Mouse (Mus musculus) brain, adult 2 months (tissue): Measurements from ENCODE around the gene Arhgap28.

Experiments
- DNase-seq: peaks from one replicate; pipeline ENCODE4 v3.0.0; 2011; ENCODE audit warnings: low read depth, low spot score

Arhgap28 gene

DNA sequence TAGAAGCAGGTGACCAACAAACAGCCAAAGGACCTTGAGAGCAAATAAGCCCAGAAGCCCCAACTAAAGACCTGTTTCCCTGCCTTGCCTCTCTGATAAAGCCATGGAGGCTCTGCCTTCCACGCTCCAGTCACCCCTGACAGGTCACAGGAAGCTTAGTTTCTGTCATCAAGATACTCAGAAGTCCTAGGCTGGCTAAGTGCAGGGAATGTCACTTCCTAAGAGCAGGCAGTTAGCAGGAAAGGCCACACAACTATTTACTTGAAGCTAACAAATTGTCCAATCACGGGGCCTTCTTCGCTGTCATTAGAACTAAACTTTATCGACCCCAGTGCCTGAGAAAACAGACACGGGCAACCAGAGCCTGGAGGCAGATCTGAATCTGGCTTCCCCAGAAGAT, 14.2 kb downstream of the Arhgap28 start:
- DNase-seq, result no peak

- DNase-seq, result peak; percentile 35
Measured at GRCm38 (mm10) chr17:67988920-67989621, 14.8 kb downstream of the Arhgap28 start.

- no peak for DNase-seq
Measured at GRCm38 (mm10) chr17:67985532-67985931, 18.4 kb downstream of the Arhgap28 start.

DNA sequence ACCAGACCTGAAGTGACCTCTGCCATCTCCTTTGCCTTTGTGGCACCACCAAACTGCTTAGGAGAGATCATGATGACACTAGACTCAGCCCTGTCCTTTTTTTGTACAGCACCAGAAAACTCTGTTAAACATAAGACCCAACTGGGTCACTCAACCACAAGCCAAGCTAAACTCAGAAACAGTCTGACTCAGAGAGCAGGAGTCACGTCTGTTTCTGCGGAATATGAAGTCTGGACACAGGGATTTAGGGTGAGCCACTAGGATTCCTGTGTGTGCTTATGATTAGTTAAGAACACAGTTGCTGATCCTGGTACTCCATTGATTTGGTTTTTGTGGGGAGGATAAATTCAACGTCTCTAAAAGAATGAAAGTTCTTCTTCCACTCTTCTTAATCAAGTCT, 23.3 kb downstream of the Arhgap28 start:
- DNase-seq, result no peak

DNA sequence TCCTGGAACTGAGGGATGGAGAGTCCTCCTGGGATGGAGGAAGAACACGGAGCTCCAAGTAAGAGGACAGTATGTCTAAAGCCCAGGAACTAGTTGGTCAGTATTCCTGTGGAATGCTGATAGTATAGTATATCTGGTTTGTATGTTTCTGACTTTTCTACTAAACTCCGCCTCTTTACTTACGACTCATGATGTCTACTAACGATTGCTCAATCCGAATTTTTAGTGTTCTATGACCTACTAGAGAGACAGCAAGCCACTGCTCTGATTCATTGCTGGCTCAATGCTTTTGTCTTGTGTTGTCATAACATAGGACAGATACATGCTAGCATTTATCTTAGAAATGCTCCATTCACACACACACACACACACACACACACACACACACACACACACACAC, 24.7 kb downstream of the Arhgap28 start:
- no peak for DNase-seq

DNA sequence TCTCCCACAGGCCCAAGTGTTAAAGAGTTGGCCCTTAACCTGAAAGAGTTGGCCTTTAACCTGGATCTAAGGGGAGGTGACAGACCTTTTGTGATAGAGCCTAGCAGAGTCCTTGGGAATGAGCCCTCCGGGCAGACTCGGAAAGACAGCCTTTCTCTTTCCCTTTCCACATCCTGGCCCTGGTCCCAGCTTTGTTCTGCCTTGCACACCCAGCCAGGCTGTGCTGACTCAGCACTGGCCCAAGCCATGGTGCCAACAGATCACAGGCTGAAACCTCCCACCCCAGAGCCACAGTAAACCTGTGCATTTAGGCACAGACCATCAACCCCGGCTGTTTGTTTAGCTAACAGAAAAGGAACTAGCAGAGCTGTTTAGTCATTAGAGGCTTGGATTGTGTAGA, 25.1 kb downstream of the Arhgap28 start:
- no peak for DNase-seq

DNA sequence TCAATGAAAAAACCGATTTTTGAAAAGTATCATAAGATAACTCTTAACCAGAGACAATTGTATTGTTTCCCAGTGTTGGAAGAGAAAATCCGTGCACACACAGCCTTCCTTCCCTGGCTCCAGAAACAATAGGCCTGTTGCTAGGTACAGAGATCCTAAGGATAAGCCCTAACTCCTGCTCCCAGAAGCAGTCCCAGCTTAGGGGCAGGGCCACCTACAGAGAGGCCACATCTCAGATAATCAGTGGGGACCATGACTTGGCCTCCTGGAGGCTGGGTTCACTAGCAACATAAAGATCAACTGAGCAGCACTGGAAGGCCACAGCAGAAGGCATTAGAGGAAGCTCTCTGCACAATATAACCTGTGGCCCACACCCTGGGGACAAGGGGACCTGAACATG, 27.5 kb downstream of the Arhgap28 start:
- no peak for DNase-seq

- DNase-seq, result no peak
Measured at GRCm38 (mm10) chr17:67976027-67976426, 27.9 kb downstream of the Arhgap28 start.

- no peak for DNase-seq
Measured at GRCm38 (mm10) chr17:67974679-67975078, 29.2 kb downstream of the Arhgap28 start.

GRCm38 (mm10) chr17:67966853-67967540, 36.9 kb downstream of the Arhgap28 start:
- no peak for DNase-seq

DNA sequence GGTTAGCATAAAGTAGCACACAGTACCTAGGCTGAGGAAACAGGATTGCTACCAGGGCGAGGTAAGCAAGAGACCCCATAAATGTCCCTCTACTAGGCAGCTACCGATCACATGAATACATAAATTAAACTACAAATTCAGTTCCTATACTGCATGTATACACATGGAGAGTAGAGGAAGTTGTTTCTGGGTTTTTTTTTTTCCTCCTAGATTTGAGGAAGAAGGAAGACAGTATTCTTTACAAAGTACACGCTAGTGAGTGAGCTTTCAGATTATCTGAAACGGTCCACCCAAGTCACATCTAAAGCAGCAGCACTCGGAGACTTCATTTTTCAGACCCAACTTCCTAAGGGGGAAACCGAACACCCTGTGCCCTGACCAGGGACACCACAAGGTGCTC, 41.1 kb downstream of the Arhgap28 start:
- no peak for DNase-seq

DNA sequence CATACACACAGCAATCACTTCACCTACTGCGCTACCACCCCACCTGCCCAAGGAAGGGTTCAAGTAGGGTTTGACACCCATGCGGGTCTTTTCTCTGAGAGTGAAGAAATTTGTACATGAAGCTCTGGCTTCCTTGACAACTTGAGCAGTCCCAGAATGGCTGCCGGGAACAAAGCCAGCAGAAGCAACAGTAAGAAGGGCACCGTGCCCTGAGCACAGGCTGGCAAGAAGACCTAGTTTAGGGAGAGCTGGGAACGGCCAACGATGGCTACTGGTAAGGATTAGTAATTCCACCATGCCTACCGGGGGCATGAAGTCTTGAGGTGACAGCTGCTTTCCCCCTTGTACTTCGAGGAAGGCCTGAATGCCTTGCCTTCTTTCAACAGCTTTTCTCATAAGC, 41.9 kb downstream of the Arhgap28 start:
- DNase-seq, result peak; percentile 31

DNA sequence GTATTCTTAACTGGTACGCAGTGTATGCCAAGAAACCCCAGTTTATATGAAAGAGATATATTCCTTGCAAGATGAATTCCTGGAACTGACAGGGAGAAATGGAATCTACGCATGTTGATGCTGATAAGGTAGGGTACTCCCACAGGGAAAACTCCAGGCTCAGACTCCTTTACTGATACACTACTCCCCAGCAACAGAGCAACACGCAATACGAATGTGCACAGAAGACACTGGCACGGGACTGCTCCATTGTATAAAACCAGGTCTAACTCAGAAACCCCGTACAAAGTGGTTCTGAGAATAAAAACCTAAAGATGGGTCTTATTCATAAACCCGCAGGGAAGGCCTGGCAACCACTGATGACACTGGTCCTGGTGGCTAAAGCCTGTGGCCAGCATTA, 45.0 kb downstream of the Arhgap28 start:
- no peak for DNase-seq

DNA sequence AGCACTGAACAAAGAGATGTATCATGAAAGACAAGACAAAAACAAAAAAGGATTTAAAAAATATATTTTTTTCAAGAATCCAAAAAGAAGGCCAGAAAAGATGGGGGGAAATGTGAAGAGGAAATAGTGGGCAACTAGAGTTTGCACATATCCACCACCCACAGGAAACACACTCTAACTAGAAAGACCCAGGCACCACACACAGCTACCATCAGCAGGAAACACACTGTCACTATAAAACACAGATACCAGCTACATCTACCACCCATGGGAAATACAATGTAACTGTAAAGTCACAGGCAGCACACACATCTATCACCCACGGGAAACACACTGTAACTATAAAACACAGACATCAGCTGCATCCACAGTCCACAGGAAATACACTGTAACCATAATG, 46.3 kb downstream of the Arhgap28 start:
- DNase-seq, result no peak

GRCm38 (mm10) chr17:67955876-67956690, 47.8 kb downstream of the Arhgap28 start:
- no peak for DNase-seq

GRCm38 (mm10) chr17:67954961-67955360, 49.0 kb downstream of the Arhgap28 start:
- no peak for DNase-seq

GRCm38 (mm10) chr17:67950523-67951213, 53.3 kb downstream of the Arhgap28 start:
- DNase-seq, result no peak

DNA sequence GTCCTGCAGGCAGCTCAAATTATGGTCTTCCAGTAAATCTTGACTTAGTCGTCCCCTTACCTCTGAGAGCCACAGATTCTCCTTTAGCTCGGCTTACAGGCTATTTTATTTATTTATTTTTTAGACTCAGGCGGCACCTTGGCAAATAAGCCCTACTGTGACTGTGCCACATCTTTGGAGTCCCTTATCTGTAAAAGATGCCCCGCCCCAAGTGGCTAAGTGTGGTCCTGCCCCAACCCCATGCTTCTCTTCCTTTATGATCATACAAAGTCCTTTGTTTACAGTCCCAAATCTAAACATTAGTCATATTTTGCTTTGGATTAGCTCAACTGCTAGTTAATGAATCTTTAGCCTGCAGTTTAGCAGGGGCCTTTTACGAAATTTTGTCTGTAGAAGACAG, 55.3 kb downstream of the Arhgap28 start:
- no peak for DNase-seq

GRCm38 (mm10) chr17:67945453-67945852, 58.5 kb downstream of the Arhgap28 start:
- DNase-seq, result no peak

GRCm38 (mm10) chr17:67944256-67944655, 59.7 kb downstream of the Arhgap28 start:
- DNase-seq, result peak; percentile 3

DNA sequence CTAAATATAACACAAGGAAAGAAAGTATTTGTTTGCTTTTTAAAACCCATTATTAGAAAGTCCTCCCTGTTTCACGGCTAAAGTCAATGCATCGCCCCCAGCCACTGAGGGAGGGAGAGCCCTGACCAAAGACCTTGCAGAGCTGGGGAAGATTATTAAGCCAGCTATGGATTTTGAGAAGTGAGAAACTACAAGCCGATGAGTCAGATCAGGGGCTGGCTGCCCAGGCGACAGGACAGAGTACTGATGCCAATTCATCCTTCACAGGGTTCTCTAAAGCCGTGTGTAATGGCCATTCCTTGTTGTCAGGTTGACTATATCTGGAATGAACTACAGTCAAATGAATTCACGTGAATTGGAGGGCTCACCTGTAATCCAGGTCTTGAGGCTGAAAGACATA, 62.9 kb downstream of the Arhgap28 start:
- DNase-seq, result no peak

- DNase-seq, result no peak
Measured at GRCm38 (mm10) chr17:67937050-67937449, 66.9 kb downstream of the Arhgap28 start.
